Comparison of ENCODE assay signal across 1 mouse cellular context in the genomic region with DNA sequence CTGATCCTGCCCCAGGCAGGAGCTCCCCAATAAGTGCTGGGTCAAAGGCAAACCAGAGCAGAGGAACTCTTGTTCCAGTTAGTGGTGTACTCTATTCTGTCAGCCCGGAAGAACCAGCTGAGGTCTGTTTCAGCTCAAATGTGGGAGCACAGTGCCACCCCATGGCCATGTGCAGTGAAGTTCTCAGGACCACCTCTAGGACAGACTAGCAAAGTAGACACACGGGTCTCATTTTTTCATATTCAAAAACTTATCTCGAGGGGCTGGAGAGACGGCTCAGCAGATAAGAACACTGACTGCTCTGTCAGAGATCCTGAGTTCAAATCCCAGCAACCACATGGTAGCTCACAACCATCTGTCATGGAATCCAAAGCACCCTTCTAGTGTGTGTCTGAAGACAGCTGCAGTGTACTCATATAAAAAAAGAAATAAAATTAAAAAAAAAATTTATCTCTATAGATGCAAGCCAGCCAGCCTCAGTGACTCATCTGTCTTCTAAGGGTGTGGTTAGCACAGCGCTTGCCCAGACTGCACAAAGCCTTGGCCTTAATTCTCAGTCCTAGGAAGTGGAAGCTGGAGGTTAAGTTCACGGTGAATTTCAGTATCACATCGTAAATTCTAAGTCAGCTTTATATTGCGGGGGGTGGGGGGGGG.
TF ChIP-seq lines count a peak whose summit lies in the region.

No protein-coding gene starts in this region.

TF ChIP-seq in MEL, 35 proteins besides CTCF, POLR2A, EP300 and RAD21 (continued from another document):
- no peak for TF ChIP-seq POLR2AphosphoS5 (IDR thresholded peaks at IDR 0.05; ENCODE audit: borderline replicate concordance, low read depth, low read length)
- peak; percentile 10; the same call in 1 of the 2 replicates for TF ChIP-seq RCOR1 (IDR thresholded peaks at IDR 0.05; ENCODE audit: low read depth, low read length)
- TF ChIP-seq NRF1 (IDR thresholded peaks at IDR 0.05; ENCODE audit: insufficient read depth, low read depth, low read length, poor library complexity, severe bottlenecking), result peak; percentile 52; the same call in 1 of the 2 replicates
- TF ChIP-seq SIN3A (IDR thresholded peaks at IDR 0.05; ENCODE audit: low read length), result peak; percentile 71; the same call in 1 of the 2 replicates
- peak; percentile 57 for TF ChIP-seq SMC3 (IDR thresholded peaks at IDR 0.05; ENCODE audit: low read depth, low read length)
- no peak for TF ChIP-seq KAT2A (conservative IDR thresholded peaks at IDR 0.05; ENCODE audit: low read depth, low read length)
- TF ChIP-seq CHD2 (IDR thresholded peaks at IDR 0.05; ENCODE audit: low read length), result no peak
- 0 out of 2 replicates have a peak, but pooled peaks have one; percentile 6 for TF ChIP-seq JUND (IDR thresholded peaks at IDR 0.05; ENCODE audit: low read depth, low read length)
- no peak for TF ChIP-seq USF2 (IDR thresholded peaks at IDR 0.05; ENCODE audit: borderline replicate concordance in 1 of 2, insufficient read depth in 1 of 2, low read depth in 1 of 2, low read length in 2 of 2)
- TF ChIP-seq UBTF (IDR thresholded peaks at IDR 0.05; ENCODE audit: borderline replicate concordance, insufficient read depth, low read depth, low read length), result no peak
- TF ChIP-seq ZKSCAN1 (IDR thresholded peaks at IDR 0.05; ENCODE audit: low read depth, low read length), result no peak
- TF ChIP-seq NELFE (IDR thresholded peaks at IDR 0.05; ENCODE audit: low read depth, low read length), result no peak
- no peak for TF ChIP-seq E2F4 (IDR thresholded peaks at IDR 0.05; ENCODE audit: borderline replicate concordance, low read depth, low read length)
- TF ChIP-seq TAL1 (IDR thresholded peaks at IDR 0.05; ENCODE audit: low read length), result no peak
- TF ChIP-seq CHD1 (IDR thresholded peaks at IDR 0.05; ENCODE audit: low read depth, low read length), result no peak
- peak; percentile 74 for TF ChIP-seq MYC (IDR thresholded peaks at IDR 0.05; ENCODE audit: low read depth, low read length)
- no peak for TF ChIP-seq TBP (IDR thresholded peaks at IDR 0.05; ENCODE audit: low read depth, low read length)
- peak; percentile 65; the same call in 1 of the 2 replicates for TF ChIP-seq MXI1 (IDR thresholded peaks at IDR 0.05; ENCODE audit: low read depth, low read length)
- TF ChIP-seq POLR2AphosphoS2 (IDR thresholded peaks at IDR 0.05; ENCODE audit: low read length), result peak; percentile 89
- TF ChIP-seq MEF2A (IDR thresholded peaks at IDR 0.05; ENCODE audit: extremely low read depth, insufficient replicate concordance, low read depth, low read length, poor library complexity, severe bottlenecking), result no peak
- peak; percentile 63; the same call in 1 of the 2 replicates for TF ChIP-seq ELF1 (IDR thresholded peaks at IDR 0.05; ENCODE audit: low read depth, low read length)
- TF ChIP-seq TCF12 (IDR thresholded peaks at IDR 0.05; ENCODE audit: low read depth, low read length), result no peak
- peak; percentile 84 for TF ChIP-seq ZNF384 (IDR thresholded peaks at IDR 0.05; ENCODE audit: low read depth, low read length)
- peak; percentile 71 for TF ChIP-seq GATA1 (IDR thresholded peaks at IDR 0.05; ENCODE audit: low read depth, low read length)
- TF ChIP-seq ZMIZ1 (IDR thresholded peaks at IDR 0.05; ENCODE audit: low read depth, low read length), result no peak
- 0 out of 2 replicates have a peak, but pooled peaks have one; percentile 20 for TF ChIP-seq USF1 (IDR thresholded peaks at IDR 0.05; ENCODE audit: low read depth, low read length)
- no peak for TF ChIP-seq BHLHE40 (IDR thresholded peaks at IDR 0.05; ENCODE audit: borderline replicate concordance, low read depth, low read length)
TF ChIP-seq in MEL: peak in this region for 16.
